Mouse (Mus musculus): ENCODE measurements around the gene H1foo.

The H1foo gene

GRCm38 (mm10) chr6:115961743-115962142, 17.0 kb downstream of the H1foo start:
- no peak for DNase-seq (ENCODE audit: low spot score in 2 of 2)

GRCm38 (mm10) chr6:115962439-115963085, 17.8 kb downstream of the H1foo start:
- no peak for DNase-seq (ENCODE audit: low spot score in 2 of 2)

GRCm38 (mm10) chr6:115963656-115964055, 18.9 kb downstream of the H1foo start:
- DNase-seq (ENCODE audit: low spot score in 2 of 2) = no peak

GRCm38 (mm10) chr6:115966227-115966966, 21.7 kb downstream of the H1foo start:
- no peak for DNase-seq (ENCODE audit: low spot score in 2 of 2)

- no peak for DNase-seq (ENCODE audit: low spot score in 2 of 2)
Measured at GRCm38 (mm10) chr6:115967291-115967880, 22.6 kb downstream of the H1foo start.

- DNase-seq (ENCODE audit: low spot score in 2 of 2) = no peak
Measured at GRCm38 (mm10) chr6:115968086-115968485, 23.3 kb downstream of the H1foo start.

- no peak for DNase-seq (ENCODE audit: low spot score in 2 of 2)
Measured at GRCm38 (mm10) chr6:115968700-115969099, 24.0 kb downstream of the H1foo start.

GRCm38 (mm10) chr6:115969103-115969502, 24.4 kb downstream of the H1foo start:
- no peak for DNase-seq (ENCODE audit: low spot score in 2 of 2)

GRCm38 (mm10) chr6:115969952-115970351, 25.2 kb downstream of the H1foo start:
- peak in 1 of 2 experiments; percentile 54 for DNase-seq (ENCODE audit: low spot score in 2 of 2)

GRCm38 (mm10) chr6:115971273-115972060, 26.7 kb downstream of the H1foo start:
- no peak for DNase-seq (ENCODE audit: low spot score in 2 of 2)

- no peak for DNase-seq (ENCODE audit: low spot score in 2 of 2)
Measured at GRCm38 (mm10) chr6:115972083-115972764, 27.5 kb downstream of the H1foo start.

- no peak for DNase-seq (ENCODE audit: low spot score in 2 of 2)
Measured at GRCm38 (mm10) chr6:115973139-115973875, 28.6 kb downstream of the H1foo start.

- no peak for DNase-seq (ENCODE audit: low spot score in 2 of 2)
Measured at GRCm38 (mm10) chr6:115973881-115974662, 29.3 kb downstream of the H1foo start.

GRCm38 (mm10) chr6:115975606-115976005, 30.9 kb downstream of the H1foo start:
- no peak for DNase-seq (ENCODE audit: low spot score in 2 of 2)

GRCm38 (mm10) chr6:115977810-115978209, 33.1 kb downstream of the H1foo start:
- DNase-seq (ENCODE audit: low spot score in 2 of 2) = no peak

- no peak for DNase-seq (ENCODE audit: low spot score in 2 of 2)
Measured at GRCm38 (mm10) chr6:115978596-115978995, 33.9 kb downstream of the H1foo start.

- DNase-seq (ENCODE audit: low spot score in 2 of 2) = no peak
Measured at GRCm38 (mm10) chr6:115982889-115983288, 38.2 kb downstream of the H1foo start.

GRCm38 (mm10) chr6:115983306-115984038, 38.7 kb downstream of the H1foo start:
- no peak for DNase-seq (ENCODE audit: low spot score in 2 of 2)

- DNase-seq (ENCODE audit: low spot score in 2 of 2) = no peak
Measured at GRCm38 (mm10) chr6:115984580-115984979, 39.8 kb downstream of the H1foo start.

Measured in spleen, postnatal 10 days (tissue).